Mouse (Mus musculus) G1E (cell line): ENCODE data around the gene Ms4a4b. TPM values are rescaled to one million over a fixed set of nuclear protein-coding genes. Genes with fewer than 3 reads are reported as not detected.

ENCODE experiments used
- ATAC-seq: 2 replicates; pipeline ENCODE4 v1.8.0; 2016; ENCODE audit warnings: mild to moderate bottlenecking; ENCODE audit not compliant: insufficient number of reproducible peaks, poor library complexity, low FRiP score, severe bottlenecking; ENCODE audit errors: extremely low read depth
- DNase-seq: peaks from one replicate; pipeline ENCODE4 v3.0.0; 2012; ENCODE audit warnings: low spot score
- H3K27me3 ChIP-seq: 2 replicates; pipeline ENCODE4 v1.6.1; 2012; ENCODE audit warnings: mild to moderate bottlenecking, low read length, inconsistent platforms; ENCODE audit not compliant: insufficient read depth
- H3K36me3 ChIP-seq: replicated peaks from 2 replicates; pipeline ENCODE3; 2012; ENCODE audit warnings: mild to moderate bottlenecking, inconsistent platforms
- H3K4me1 ChIP-seq: 2 replicates; pipeline ENCODE4 v1.6.1; 2012; ENCODE audit warnings: low read depth, low read length, inconsistent platforms, mixed read lengths; ENCODE audit not compliant: insufficient read depth
- H3K4me3 ChIP-seq: 2 replicates; pipeline ENCODE4 v1.5.1; 2012; ENCODE audit warnings: low read depth, mild to moderate bottlenecking, inconsistent platforms, low read length, moderate library complexity, mixed read lengths
- H3K9me3 ChIP-seq: replicated peaks from 2 replicates; pipeline ENCODE4 v1.6.1; 2012; ENCODE audit warnings: inconsistent platforms
- CTCF ChIP-seq: IDR thresholded peaks from 2 replicates; pipeline ENCODE4 v1.5.1; 2012; ENCODE audit warnings: low read depth, low read length, inconsistent platforms, mixed read lengths
- GATA1 ChIP-seq: IDR thresholded peaks from 2 replicates; pipeline ENCODE4 v1.6.1; 2012; ENCODE audit warnings: borderline replicate concordance, low read length, inconsistent platforms, mixed read lengths
- GATA2 ChIP-seq: IDR thresholded peaks from 2 replicates; pipeline ENCODE4 v1.6.1; 2012; ENCODE audit warnings: low read depth, low read length, inconsistent platforms, borderline replicate concordance
- POLR2AphosphoS5 ChIP-seq: IDR thresholded peaks from 2 replicates; pipeline ENCODE4 v1.6.1; 2012; ENCODE audit warnings: low read depth, low read length, inconsistent platforms; ENCODE audit not compliant: insufficient replicate concordance
- TAL1 ChIP-seq: conservative IDR thresholded peaks from 2 replicates; pipeline ENCODE4 v1.6.1; 2012; ENCODE audit warnings: low read depth, low read length, inconsistent platforms, mixed read lengths
- polyA plus RNA-seq: library from polyadenylated mRNA; stranded (reverse); fragments of >175 nt; gene quantifications from 2 replicates; pipeline ENCODE4 v1.2.3, GENCODE M21; 2012
- total RNA-seq, 2 experiments: library from RNA; stranded (forward) in 1 of 2; stranded (reverse) in 1 of 2; fragments of 200-1000 nt in 1 of 2; fragments of >200 nt in 1 of 2; fragmentation: Nextera tagmentation in 1 of 2; gene quantifications; 2 replicates each; pipeline ENCODE4 v1.2.3; 2014 to 2017

Gene Ms4a4b
- total RNA-seq (2014; fragmentation: Nextera tagmentation) (not detected in 2 replicates), total RNA-seq (2017) (0.06 and 0.27 TPM in 2 replicates), polyA plus RNA-seq (not detected in 2 replicates)

DNA sequence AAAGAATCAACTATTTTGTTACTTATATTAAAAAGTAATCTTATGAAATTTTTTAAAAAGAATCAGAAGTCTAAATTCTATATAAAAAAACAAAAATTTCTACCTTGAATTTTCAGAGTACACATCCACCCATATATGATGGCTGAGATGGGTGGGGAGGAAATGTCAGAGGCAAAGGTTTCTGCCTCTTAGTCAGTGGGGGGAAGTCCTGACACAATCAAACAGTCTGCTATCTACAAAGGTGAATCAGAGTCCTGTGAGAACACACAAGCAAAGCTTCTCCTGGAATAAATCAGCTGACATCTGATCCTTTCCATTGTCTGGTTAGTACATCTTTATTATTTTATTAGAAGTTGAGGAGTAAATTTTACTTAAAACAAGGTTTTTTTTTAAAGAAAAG, at the start of gene Ms4a4b:
Ms4a4b (plus strand) TSS at position 216 of the 400 bp plus-strand sequence.
- no peaks in the 10 kb centered on the region for H3K27me3 ChIP-seq
- no peak within 1 kb of the TSS for H3K4me3 ChIP-seq
- ATAC-seq, result no peak
- H3K9me3 ChIP-seq, result no peaks in the 10 kb centered on the region
- H3K36me3 ChIP-seq, result no peaks in the 10 kb centered on the region
- no peak for TF ChIP-seq TAL1
- TF ChIP-seq CTCF, result no peak
- no peak for TF ChIP-seq GATA2
- TF ChIP-seq POLR2AphosphoS5, result no peak
- no peak for TF ChIP-seq GATA1
- no peaks in the 10 kb centered on the region for H3K4me1 ChIP-seq
- no peak for DNase-seq

DNA sequence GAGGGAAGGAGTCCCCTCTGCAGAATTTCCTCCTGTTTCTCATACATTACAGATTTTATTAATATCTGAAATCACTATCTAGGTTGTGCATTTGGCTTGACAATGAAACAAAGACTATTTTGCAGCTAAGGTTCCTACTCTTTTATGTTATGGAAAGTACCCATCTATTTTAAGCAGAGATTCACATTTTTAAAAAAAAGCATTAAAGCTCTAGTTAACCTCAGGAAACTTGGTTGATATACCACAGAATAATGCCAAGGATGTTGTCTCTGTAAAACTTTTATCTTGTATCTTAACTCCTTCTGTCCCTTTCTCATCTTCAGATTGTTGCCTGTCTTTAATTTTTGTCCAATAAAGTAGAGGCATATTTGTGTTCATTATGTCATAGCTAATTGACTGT, 47.6 kb upstream of the Ms4a4b start:
- H3K27me3 ChIP-seq, result no peaks in the 10 kb centered on the region

DNA sequence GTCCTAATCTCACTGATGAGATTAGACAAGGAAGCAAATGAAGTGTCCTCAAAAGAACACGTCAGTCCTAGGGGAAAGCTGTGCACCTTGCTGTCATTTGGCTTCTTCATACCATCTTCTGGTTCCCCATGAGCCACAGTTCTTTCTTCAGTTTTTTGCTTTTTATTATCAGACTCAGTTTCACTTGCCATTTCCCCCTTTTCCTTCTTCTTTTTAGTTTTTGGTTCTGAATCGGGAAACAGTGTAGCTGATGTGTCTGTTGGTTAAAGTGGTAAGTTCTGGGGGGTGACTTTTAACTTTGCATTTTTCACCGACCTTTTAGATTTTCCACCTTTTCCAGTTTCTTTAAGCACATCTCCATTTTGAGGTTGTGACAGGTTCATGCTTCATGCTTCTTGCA, 38.8 kb upstream of the Ms4a4b start, which contains the start of gene Ms4a4c:
Ms4a4c (plus strand) TSS at position 244 of the 400 bp plus-strand sequence.
- no peak within 1 kb of the TSS for H3K4me3 ChIP-seq
- no peaks in the 10 kb centered on the region for H3K27me3 ChIP-seq
- ATAC-seq, result no peak
- H3K9me3 ChIP-seq, result no peaks in the 10 kb centered on the region
- no peak for TF ChIP-seq CTCF
- TF ChIP-seq GATA2, result no peak
- no peak for TF ChIP-seq POLR2AphosphoS5
- TF ChIP-seq TAL1, result no peak
- TF ChIP-seq GATA1, result no peak
- H3K4me1 ChIP-seq, result no peaks in the 10 kb centered on the region
- H3K36me3 ChIP-seq, result no peaks in the 10 kb centered on the region
- DNase-seq, result no peak

More for the DNA sequence above, 47.6 kb upstream of the Ms4a4b start:
- DNase-seq, result no peak
- no peak for ATAC-seq
- no peaks in the 10 kb centered on the region for H3K4me1 ChIP-seq
- no peaks in the 10 kb centered on the region for H3K36me3 ChIP-seq
- H3K4me3 ChIP-seq, result no peak overlapping the region
- no peaks in the 10 kb centered on the region for H3K9me3 ChIP-seq
- TF ChIP-seq TAL1 (no peak), POLR2AphosphoS5 (no peak), GATA2 (no peak), CTCF (no peak), GATA1 (no peak)

DNA sequence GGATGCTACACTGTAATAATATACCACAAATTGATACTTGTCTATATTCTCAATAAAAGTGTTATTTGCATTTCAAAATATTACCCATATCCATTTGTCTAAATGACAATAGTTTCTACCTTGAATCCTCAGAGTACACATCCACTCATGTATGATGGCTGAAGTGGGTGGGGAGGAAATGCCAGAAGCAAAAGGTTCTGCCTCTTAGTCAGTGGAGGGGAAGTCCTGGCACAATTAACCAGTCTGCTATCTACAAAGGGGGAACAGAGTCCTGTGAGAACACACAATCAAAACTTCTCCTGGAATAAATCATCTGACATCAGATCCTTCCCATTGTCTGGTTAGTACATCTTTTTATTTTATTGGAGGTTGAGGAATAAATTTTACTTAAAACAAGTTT, 35.9 kb upstream of the Ms4a4b start:
- no peaks in the 10 kb centered on the region for H3K9me3 ChIP-seq
- H3K4me1 ChIP-seq, result no peaks in the 10 kb centered on the region
- H3K27me3 ChIP-seq, result no peaks in the 10 kb centered on the region
- H3K4me3 ChIP-seq, result no peak overlapping the region
- no peaks in the 10 kb centered on the region for H3K36me3 ChIP-seq
- TF ChIP-seq GATA2, result no peak
- TF ChIP-seq TAL1, result no peak
- no peak for TF ChIP-seq GATA1
- TF ChIP-seq CTCF, result no peak
- TF ChIP-seq POLR2AphosphoS5, result no peak
- ATAC-seq (no peak), DNase-seq (no peak)

DNA sequence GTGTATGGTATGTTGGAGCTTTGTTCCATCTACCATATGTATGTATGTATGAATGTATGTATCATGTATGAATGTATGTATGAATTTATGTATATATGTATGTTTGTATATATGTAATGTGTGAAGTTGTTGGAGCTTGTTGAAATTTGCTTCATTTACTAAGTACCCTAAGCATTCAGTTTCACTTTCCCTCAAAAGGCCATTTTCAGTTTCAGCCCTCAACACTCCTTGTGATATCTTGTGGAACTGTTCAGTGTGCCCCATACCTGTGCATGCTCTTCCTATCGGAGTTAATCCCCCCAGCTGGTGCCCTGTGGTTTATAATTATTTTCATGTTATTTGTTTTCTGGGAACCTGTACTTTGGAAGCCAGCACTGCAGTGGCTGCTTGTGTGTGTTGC, 34.8 kb upstream of the Ms4a4b start:
- no peaks in the 10 kb centered on the region for H3K9me3 ChIP-seq
- no peak for DNase-seq
- TF ChIP-seq GATA1 (no peak), CTCF (no peak), TAL1 (no peak), POLR2AphosphoS5 (no peak), GATA2 (no peak)
- no peaks in the 10 kb centered on the region for H3K4me1 ChIP-seq
- H3K4me3 ChIP-seq, result no peak overlapping the region
- no peaks in the 10 kb centered on the region for H3K36me3 ChIP-seq
- ATAC-seq, result no peak
- H3K27me3 ChIP-seq, result no peaks in the 10 kb centered on the region

DNA sequence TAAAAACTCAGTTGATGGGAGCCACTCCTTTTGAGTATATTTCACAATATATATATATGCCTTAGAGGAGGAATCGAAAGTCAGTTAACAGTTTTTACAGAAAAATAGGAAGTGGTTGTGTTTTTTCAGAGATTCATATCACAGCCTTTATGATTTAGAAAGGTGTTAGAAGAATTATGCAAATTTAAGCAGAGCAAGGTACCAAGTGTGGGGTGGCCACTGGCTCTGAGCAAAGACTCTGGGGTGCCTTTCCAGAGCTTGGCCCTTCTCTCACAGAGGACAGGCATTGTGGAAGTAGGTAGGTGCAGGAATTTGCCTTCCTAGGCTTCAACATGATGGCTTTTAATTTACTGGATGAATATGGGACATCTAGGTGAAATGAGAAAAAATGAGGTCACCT, 31.7 kb upstream of the Ms4a4b start:
- DNase-seq (no peak), ATAC-seq (no peak)
- no peak overlapping the region for H3K4me3 ChIP-seq
- H3K9me3 ChIP-seq, result no peaks in the 10 kb centered on the region
- no peaks in the 10 kb centered on the region for H3K4me1 ChIP-seq
- H3K36me3 ChIP-seq, result no peaks in the 10 kb centered on the region
- no peaks in the 10 kb centered on the region for H3K27me3 ChIP-seq
- TF ChIP-seq GATA1 (no peak), GATA2 (no peak), TAL1 (no peak), CTCF (no peak), POLR2AphosphoS5 (no peak)

DNA sequence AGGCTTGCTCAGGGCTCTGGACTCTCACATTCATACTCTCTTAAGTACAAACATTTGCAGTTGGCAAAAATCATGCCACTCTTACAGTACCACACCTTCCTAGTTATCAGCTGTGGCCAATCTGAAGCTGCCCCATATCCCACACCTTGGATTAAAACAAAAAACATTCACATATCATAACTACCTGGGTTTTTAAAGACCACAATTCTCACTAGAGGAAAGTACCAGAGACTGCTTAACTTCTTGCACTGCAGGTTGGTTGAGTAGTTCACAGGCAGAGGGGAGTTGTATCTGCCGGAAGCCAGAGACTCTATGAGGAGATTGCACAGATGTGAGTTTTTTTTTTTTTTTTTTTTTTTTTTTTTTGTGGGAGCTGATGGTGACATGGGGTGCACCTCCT, 29.3 kb upstream of the Ms4a4b start:
- Histone ChIP-seq H3K36me3 (no peaks in the 10 kb centered on the region), H3K27me3 (no peaks in the 10 kb centered on the region), H3K4me3 (no peak overlapping the region), H3K4me1 (no peaks in the 10 kb centered on the region), H3K9me3 (no peaks in the 10 kb centered on the region)
- no peak for DNase-seq
- ATAC-seq, result no peak
- TF ChIP-seq GATA2 (no peak), CTCF (no peak), GATA1 (no peak), POLR2AphosphoS5 (no peak), TAL1 (no peak)
